Mouse (Mus musculus) stomach, postnatal 0 days (tissue): Measurements from ENCODE around the gene Cd3eap.

ENCODE experiments used
- CTCF ChIP-seq: IDR thresholded peaks from 2 replicates; pipeline ENCODE4 v1.5.1; 2016; ENCODE audit warnings: antibody characterized with exemption, low read depth, mild to moderate bottlenecking, moderate library complexity
- EP300 ChIP-seq: optimal IDR thresholded peaks from 2 replicates; pipeline ENCODE3; 2016; ENCODE audit warnings: antibody characterized with exemption

DNA sequence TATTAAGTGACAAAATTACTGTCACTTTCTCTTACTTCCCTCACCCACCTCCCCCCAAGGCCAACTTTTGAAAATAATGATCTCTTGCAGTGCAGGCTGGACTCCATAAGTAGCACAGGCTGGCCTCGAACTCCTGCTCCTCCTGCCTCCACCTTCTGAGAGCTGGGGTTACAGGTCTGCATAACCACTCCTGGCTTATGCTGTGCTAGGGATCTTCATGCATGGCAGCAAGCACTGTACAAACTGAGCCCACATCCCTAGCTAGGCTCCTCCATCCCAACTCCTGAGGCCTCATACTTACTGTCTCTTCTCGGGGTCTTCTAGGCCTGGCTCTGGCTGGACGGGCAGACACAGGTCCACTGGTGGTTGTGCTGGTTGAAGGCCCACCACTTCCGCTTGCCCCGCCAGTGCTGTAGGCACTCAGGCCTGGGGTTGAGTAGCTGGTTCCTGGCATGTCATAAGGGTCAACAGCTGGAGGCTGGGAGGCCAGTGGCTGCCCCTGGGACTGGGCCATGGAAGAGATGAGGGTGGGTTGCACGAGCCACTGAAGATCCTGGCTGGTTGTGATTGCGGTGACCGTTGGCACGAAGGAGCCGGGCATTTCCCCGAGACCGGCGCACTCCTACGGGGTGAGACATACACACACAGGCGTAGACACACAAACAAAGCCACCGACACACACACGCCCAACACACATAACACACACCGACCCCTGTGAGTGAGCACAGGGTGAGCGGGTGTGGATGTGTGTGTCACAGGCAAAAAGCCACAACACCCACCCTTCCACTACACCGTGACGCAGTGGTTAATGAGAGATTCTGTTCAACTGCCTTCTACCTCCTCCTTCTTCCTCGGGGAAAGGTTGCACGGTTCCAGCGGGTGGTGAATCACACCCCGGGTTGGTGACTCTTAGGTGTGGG, 52.2 kb downstream of the Cd3eap start:
- TF ChIP-seq CTCF, result no peak
- TF ChIP-seq EP300, result no peak
